Mouse (Mus musculus): Measurements from ENCODE around the gene Olfr168. TPM values are rescaled to one million over a fixed set of nuclear protein-coding genes. Genes with fewer than 3 reads are reported as not detected.

Olfr168 gene
- polyA plus RNA-seq (2014; fragmentation: Illumina TruSeq; extraction: RNeasy Lipid Tissue Mini Kit (QIAGEN cat#74804); ENCODE audit: low read depth, low replicate concordance), result not detected

GRCm38 (mm10) chr16:19535455-19535854 lies at the start of gene Olfr168:
Gene Olfr168 (minus strand): TSS chr16:19535555.

GRCm38 (mm10) chr16:19571709-19572108 lies 36.4 kb upstream of the Olfr168 start, which contains the start of gene Olfr169:
Gene Olfr169 (minus strand): TSS chr16:19571809.

GRCm38 (mm10) chr16:19522166-19522565 lies 13.2 kb downstream of the Olfr168 start, which contains the start of gene Olfr167:
Gene Olfr167 (minus strand): TSS chr16:19522266.

GRCm38 (mm10) chr16:19483394-19483793 lies 52.0 kb downstream of the Olfr168 start, which contains the start of gene Olfr166:
Gene Olfr166 (plus strand): TSS chr16:19483694.

Other genes starting within 250 kb of the Olfr168 start
- not detected for gene Olfr164, start 221.5 kb downstream of the Olfr168 start, polyA plus RNA-seq (2014; fragmentation: Illumina TruSeq; extraction: RNeasy Lipid Tissue Mini Kit (QIAGEN cat#74804); ENCODE audit: low read depth, low replicate concordance)
- 0.28 TPM for gene Olfr165, start 112.4 kb downstream of the Olfr168 start, polyA plus RNA-seq (2014; fragmentation: Illumina TruSeq; extraction: RNeasy Lipid Tissue Mini Kit (QIAGEN cat#74804); ENCODE audit: low read depth, low replicate concordance)
- not detected for gene Olfr166, start 51.9 kb downstream of the Olfr168 start, polyA plus RNA-seq (2014; fragmentation: Illumina TruSeq; extraction: RNeasy Lipid Tissue Mini Kit (QIAGEN cat#74804); ENCODE audit: low read depth, low replicate concordance)
- gene Olfr167, start 13.3 kb downstream of the Olfr168 start, polyA plus RNA-seq (2014; fragmentation: Illumina TruSeq; extraction: RNeasy Lipid Tissue Mini Kit (QIAGEN cat#74804); ENCODE audit: low read depth, low replicate concordance), result not detected
- 0.24 TPM for gene Olfr169, start 36.3 kb upstream of the Olfr168 start, polyA plus RNA-seq (2014; fragmentation: Illumina TruSeq; extraction: RNeasy Lipid Tissue Mini Kit (QIAGEN cat#74804); ENCODE audit: low read depth, low replicate concordance)
- not detected for gene Olfr170, start 76.3 kb upstream of the Olfr168 start, polyA plus RNA-seq (2014; fragmentation: Illumina TruSeq; extraction: RNeasy Lipid Tissue Mini Kit (QIAGEN cat#74804); ENCODE audit: low read depth, low replicate concordance)
- gene Olfr171, start 94.4 kb upstream of the Olfr168 start, polyA plus RNA-seq (2014; fragmentation: Illumina TruSeq; extraction: RNeasy Lipid Tissue Mini Kit (QIAGEN cat#74804); ENCODE audit: low read depth, low replicate concordance), result not detected
- gene Lamp3, start 170.8 kb upstream of the Olfr168 start, polyA plus RNA-seq (2014; fragmentation: Illumina TruSeq; extraction: RNeasy Lipid Tissue Mini Kit (QIAGEN cat#74804); ENCODE audit: low read depth, low replicate concordance), result 0.60 TPM
- 0.25 TPM for gene B3gnt5, start 224.7 kb upstream of the Olfr168 start, polyA plus RNA-seq (2014; fragmentation: Illumina TruSeq; extraction: RNeasy Lipid Tissue Mini Kit (QIAGEN cat#74804); ENCODE audit: low read depth, low replicate concordance)